Comparison of ENCODE assay signal across 8 mouse cellular contexts in the genomic region with DNA sequence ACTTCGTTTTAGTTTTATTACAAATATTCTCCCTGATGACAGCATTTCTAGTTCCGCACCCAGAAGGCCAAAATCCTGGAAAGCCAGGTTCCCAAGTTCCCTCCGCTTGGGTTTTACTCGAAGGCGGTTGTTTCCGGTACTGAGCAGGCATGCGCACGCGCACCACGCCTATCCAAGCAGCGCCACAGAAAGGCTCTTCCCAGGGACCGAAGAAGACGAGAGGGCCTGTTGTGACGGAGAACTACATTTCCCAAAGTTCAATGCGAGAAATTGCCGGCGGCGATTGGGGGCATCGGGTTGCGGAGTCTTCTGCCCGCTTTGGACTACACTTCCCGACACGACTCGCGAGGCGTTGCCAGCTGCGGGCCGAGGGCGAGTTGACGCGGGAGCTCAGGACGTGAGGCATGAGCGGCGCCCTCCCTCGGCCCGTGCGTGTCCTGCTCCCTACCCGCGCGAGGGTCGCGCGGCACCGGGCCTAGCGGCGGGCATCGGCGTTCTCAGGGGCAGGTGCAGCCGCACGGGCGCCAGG. TPM values are rescaled to one million over a fixed set of nuclear protein-coding genes. Genes with fewer than 3 reads are reported as not detected.
A peak's percentile ranks its signal among the peaks of the same experiment; 100 is the strongest.
DNase-seq lines count a peak whose midpoint lies in the region; ATAC-seq and TF ChIP-seq lines count a peak whose summit lies in the region.

Gene Wrnip1 (plus strand): TSS at position 346 of the 529 bp plus-strand sequence.

- ATAC-seq in heart, embryonic 15.5 days (replicated peaks; ENCODE audit: insufficient number of reproducible peaks, insufficient read depth, low FRiP score, low read depth) = peak; percentile 96
- ATAC-seq in liver, embryonic 14.5 days (ENCODE audit: insufficient read depth) = peak; percentile 93
- peak; percentile 98 for ATAC-seq in neural tube, embryonic 11.5 days (ENCODE audit: insufficient read depth, low FRiP score, low TSS enrichment)
- ATAC-seq in stomach, postnatal 0 days (ENCODE audit: low FRiP score, low TSS enrichment) = peak; percentile 98

- TF ChIP-seq EP300 in liver, embryonic 14.5 days (IDR thresholded peaks at IDR 0.05; ENCODE audit: low read depth) = no peak
- no peak for TF ChIP-seq EP300 in stomach, postnatal 0 days (optimal IDR thresholded peaks at IDR 0.05)

- peak within 1 kb of the TSS; percentile 75 for H3K4me2 ChIP-seq in heart, embryonic 15.5 days
- peak within 1 kb of the TSS; percentile 98 for H3K4me2 ChIP-seq in liver, embryonic 14.5 days (ENCODE audit: low read depth)
- H3K4me2 ChIP-seq in neural tube, embryonic 11.5 days (ENCODE audit: low read depth) = peak within 1 kb of the TSS; percentile 80
- H3K4me2 ChIP-seq in stomach, postnatal 0 days (replicated peaks; ENCODE audit: low read depth) = peak within 1 kb of the TSS; percentile 88

- DNase-seq in CD8-positive naive resting alpha-beta T cell, adult 2 months (ENCODE audit: low read depth in 2 of 2, low spot score in 2 of 2) = peak; percentile 94
- peak; percentile 94 for DNase-seq in c-Kit-positive CD71-negative TER-119-negative erythroid progenitor cells, embryonic 14.5 days (ENCODE audit: low read depth)
- DNase-seq in forebrain, embryonic 10.5 days (ENCODE audit: extremely low spot score, low spot score) = peak; percentile 98
- peak; percentile 97 to 99 for DNase-seq in kidney, postnatal 25 days
- DNase-seq in liver, embryonic 14.5 days (ENCODE audit: low read depth in 3 of 3, low spot score in 3 of 3) = peak; percentile 96 to 97 (median 96)
- DNase-seq in neural tube, embryonic 11.5 days (ENCODE audit: low spot score) = peak; percentile 98
- DNase-seq in stomach, postnatal 0 days (ENCODE audit: low spot score) = peak; percentile 97

- H3K9ac ChIP-seq in heart, embryonic 15.5 days = peak within 1 kb of the TSS; percentile 79
- peak within 1 kb of the TSS; percentile 82 for H3K9ac ChIP-seq in liver, embryonic 14.5 days (replicated peaks)
- peak within 1 kb of the TSS; percentile 79 for H3K9ac ChIP-seq in neural tube, embryonic 11.5 days (ENCODE audit: low read length)
- H3K9ac ChIP-seq in stomach, postnatal 0 days (ENCODE audit: low read length) = peak within 1 kb of the TSS; percentile 86

- H3K27me3 ChIP-seq in forebrain, embryonic 10.5 days (ENCODE audit: poor library complexity, severe bottlenecking) = no peaks in the 10 kb centered on the region
- no peaks in the 10 kb centered on the region for H3K27me3 ChIP-seq in heart, embryonic 15.5 days
- H3K27me3 ChIP-seq in liver, embryonic 14.5 days (ENCODE audit: control insufficient read depth, insufficient read depth, low read length) = no peaks in the 10 kb centered on the region
- H3K27me3 ChIP-seq in neural tube, embryonic 11.5 days (ENCODE audit: control insufficient read depth, insufficient read depth, low read length) = no peaks in the 10 kb centered on the region
- no peaks in the 10 kb centered on the region for H3K27me3 ChIP-seq in stomach, postnatal 0 days (ENCODE audit: control insufficient read depth, insufficient read depth, low read length)

- H3K27ac ChIP-seq in forebrain, embryonic 10.5 days = peak within 1 kb of the TSS; percentile 91
- peak within 1 kb of the TSS; percentile 83 for H3K27ac ChIP-seq in heart, embryonic 15.5 days
- H3K27ac ChIP-seq in liver, embryonic 14.5 days = peak within 1 kb of the TSS; percentile 30
- H3K27ac ChIP-seq in neural tube, embryonic 11.5 days (ENCODE audit: low read depth, low read length) = peak within 1 kb of the TSS; percentile 36
- peak within 1 kb of the TSS; percentile 89 for H3K27ac ChIP-seq in stomach, postnatal 0 days (replicated peaks)

- H3K4me3 ChIP-seq in forebrain, embryonic 10.5 days = peak within 1 kb of the TSS; percentile 73
- H3K4me3 ChIP-seq in heart, embryonic 15.5 days = peak within 1 kb of the TSS; percentile 92
- H3K4me3 ChIP-seq in liver, embryonic 14.5 days (ENCODE audit: insufficient read depth in 1 of 2, low read depth in 2 of 2, low read length in 2 of 2) = peak within 1 kb of the TSS; percentile 71 to 95
- peak within 1 kb of the TSS; percentile 77 for H3K4me3 ChIP-seq in neural tube, embryonic 11.5 days (ENCODE audit: low read depth, low read length)
- peak within 1 kb of the TSS; percentile 80 for H3K4me3 ChIP-seq in stomach, postnatal 0 days (ENCODE audit: low read depth, low read length)

- H3K9me3 ChIP-seq in forebrain, embryonic 10.5 days = no peaks in the 10 kb centered on the region
- H3K9me3 ChIP-seq in heart, embryonic 15.5 days (replicated peaks) = no peaks in the 10 kb centered on the region
- no peaks in the 10 kb centered on the region for H3K9me3 ChIP-seq in liver, embryonic 14.5 days (ENCODE audit: control insufficient read depth, low read length)
- H3K9me3 ChIP-seq in neural tube, embryonic 11.5 days (ENCODE audit: control insufficient read depth, low read length) = no peaks in the 10 kb centered on the region
- no peaks in the 10 kb centered on the region for H3K9me3 ChIP-seq in stomach, postnatal 0 days (ENCODE audit: control insufficient read depth, low read length)

- whole genome bisulfite sequencing in forebrain, embryonic 10.5 days = under 1% methylated on average over 51 of the region's 51 CpGs
- WGBS in heart, embryonic 15.5 days = under 1% methylated on average over 51 of the region's 51 CpGs
- WGBS in liver, embryonic 14.5 days (ENCODE audit: insufficient replicate concordance) = under 1% methylated on average over 51 of the region's 51 CpGs
- WGBS in neural tube, embryonic 11.5 days = under 1% methylated on average over 51 of the region's 51 CpGs
- under 1% methylated on average over 51 of the region's 51 CpGs for WGBS in stomach, postnatal 0 days

- H3K36me3 ChIP-seq in forebrain, embryonic 10.5 days (replicated peaks) = peaks cover 11% of the 10 kb centered on the region
- H3K36me3 ChIP-seq in heart, embryonic 15.5 days = peaks cover 9% of the 10 kb centered on the region
- peaks cover 3% of the 10 kb centered on the region for H3K36me3 ChIP-seq in liver, embryonic 14.5 days (replicated peaks; ENCODE audit: control insufficient read depth, insufficient read depth, low read depth)
- H3K36me3 ChIP-seq in neural tube, embryonic 11.5 days (ENCODE audit: control insufficient read depth, insufficient read depth, low read length) = peaks cover 2% of the 10 kb centered on the region; the same call in 1 of the 2 replicates
- H3K36me3 ChIP-seq in stomach, postnatal 0 days (ENCODE audit: control insufficient read depth, insufficient read depth, low read length) = no peaks in the 10 kb centered on the region

- H3K4me1 ChIP-seq in forebrain, embryonic 10.5 days = peaks cover 36% of the 10 kb centered on the region
- peaks cover 28% of the 10 kb centered on the region for H3K4me1 ChIP-seq in heart, embryonic 15.5 days (replicated peaks)
- peaks cover 5 to 6% of the 10 kb centered on the region in 2 experiments; a peak in 3 of 4 replicates for H3K4me1 ChIP-seq in liver, embryonic 14.5 days (replicated peaks; ENCODE audit: control insufficient read depth in 2 of 2, insufficient read depth in 2 of 2, low read length in 1 of 2)
- no peaks in the 10 kb centered on the region for H3K4me1 ChIP-seq in neural tube, embryonic 11.5 days (ENCODE audit: control insufficient read depth, insufficient read depth, low read length)
- H3K4me1 ChIP-seq in stomach, postnatal 0 days (replicated peaks; ENCODE audit: control insufficient read depth, insufficient read depth) = 0 out of 2 replicates have a peak, but pooled peaks cover 2% of the 10 kb centered on the region

- peak; percentile 48; the same call in 1 of the 2 replicates for TF ChIP-seq CTCF in liver, embryonic 14.5 days (IDR thresholded peaks at IDR 0.05; ENCODE audit: low read depth)
- peak; percentile 67 for TF ChIP-seq CTCF in stomach, postnatal 0 days (IDR thresholded peaks at IDR 0.05; ENCODE audit: low read depth)

RNA-seq across cellular contexts. Expression of gene Wrnip1, which starts in this region (rescaled TPM):
- polyA plus RNA-seq in forebrain, embryonic 10.5 days (2016; fragmentation: Nextera tagmentation; extraction: Ambion mirVana) = 13.0 and 15.7 TPM in 2 replicates
- 22.2 and 28.0 TPM in 2 replicates for polyA plus RNA-seq in heart, embryonic 15.5 days (2015; fragmentation: Nextera tagmentation; extraction: Ambion mirVana)
- 13.2 and 16.3 TPM in 2 replicates for polyA plus RNA-seq in liver, embryonic 14.5 days (2012; rRNA removed)
- 6.0 and 8.2 TPM in 2 replicates for polyA plus RNA-seq in liver, embryonic 14.5 days (2014; fragmentation: Nextera tagmentation; extraction: Ambion mirVana)
- 18.6 and 21.3 TPM in 2 replicates for polyA plus RNA-seq in neural tube, embryonic 11.5 days (2014; fragmentation: Nextera tagmentation; extraction: Ambion mirVana)
- 14.4 and 17.0 TPM in 2 replicates for polyA plus RNA-seq in stomach, postnatal 0 days (2015; fragmentation: Nextera tagmentation; extraction: Ambion mirVana)

Comparison
In these comparisons a context has a peak if more than half of its experiments do, and no peak if none do; other contexts are left out.
1. Peak in every context shown above with its lines: DNase-seq, ATAC-seq, H3K4me3 ChIP-seq and H3K27ac ChIP-seq.
2. H3K27ac ChIP-seq: peak in every context shown above with its lines; median percentile 91 in forebrain, embryonic 10.5 days; 89 in stomach, postnatal 0 days; 83 in heart, embryonic 15.5 days; 36 in neural tube, embryonic 11.5 days; 30 in liver, embryonic 14.5 days.